Mouse (Mus musculus) liver, adult (tissue): ENCODE results near the gene Tmem141.

Experiments used
- GATA4 ChIP-seq: IDR thresholded peaks from 2 replicates; pipeline ENCODE4 v1.6.1; 2014; ENCODE audit warnings: mild to moderate bottlenecking, low read length; ENCODE audit not compliant: insufficient replicate concordance

Gene Tmem141

GRCm38 (mm10) chr2:25621229-25622200 lies at the start of gene Tmem141:
TSS of gene Tmem141 (minus strand) at chr2:25622005.
- no peak for TF ChIP-seq GATA4

GRCm38 (mm10) chr2:25666516-25666915 lies 44.7 kb upstream of the Tmem141 start:
- no peak for TF ChIP-seq GATA4

GRCm38 (mm10) chr2:25664125-25664524 lies 42.3 kb upstream of the Tmem141 start:
- TF ChIP-seq GATA4 = no peak

GRCm38 (mm10) chr2:25663511-25663910 lies 41.7 kb upstream of the Tmem141 start:
- no peak for TF ChIP-seq GATA4

GRCm38 (mm10) chr2:25661245-25661970 lies 39.6 kb upstream of the Tmem141 start:
- no peak for TF ChIP-seq GATA4

- TF ChIP-seq GATA4 = no peak
Measured at GRCm38 (mm10) chr2:25660279-25660678, 38.5 kb upstream of the Tmem141 start.

- no peak for TF ChIP-seq GATA4
Measured at GRCm38 (mm10) chr2:25657652-25658051, 35.8 kb upstream of the Tmem141 start, which contains the start of gene Lcn5. TSS of gene Lcn5 (plus strand) at chr2:25657952.

- TF ChIP-seq GATA4 = no peak
Measured at GRCm38 (mm10) chr2:25657246-25657645, 35.4 kb upstream of the Tmem141 start.

- no peak for TF ChIP-seq GATA4
Measured at GRCm38 (mm10) chr2:25656691-25657090, 34.9 kb upstream of the Tmem141 start.

- no peak for TF ChIP-seq GATA4
Measured at GRCm38 (mm10) chr2:25654502-25654901, 32.7 kb upstream of the Tmem141 start.

- no peak for TF ChIP-seq GATA4
Measured at GRCm38 (mm10) chr2:25652902-25653301, 31.1 kb upstream of the Tmem141 start, which contains the start of gene Lcn8. TSS of gene Lcn8 (plus strand) at chr2:25653120.

- no peak for TF ChIP-seq GATA4
Measured at GRCm38 (mm10) chr2:25639890-25640289, 18.1 kb upstream of the Tmem141 start.

- no peak for TF ChIP-seq GATA4
Measured at GRCm38 (mm10) chr2:25634046-25634445, 12.2 kb upstream of the Tmem141 start.

GRCm38 (mm10) chr2:25633616-25634015 lies 11.8 kb upstream of the Tmem141 start:
- TF ChIP-seq GATA4 = no peak

- peak; percentile 80; the same call in 1 of the 2 replicates for TF ChIP-seq GATA4
Measured at GRCm38 (mm10) chr2:25628738-25629137, 6.9 kb upstream of the Tmem141 start.

- no peak for TF ChIP-seq GATA4
Measured at GRCm38 (mm10) chr2:25627811-25628210, 6.0 kb upstream of the Tmem141 start, which contains the start of gene Fcna. TSS of gene Fcna (minus strand) at chr2:25628030.
